Mouse (Mus musculus) liver, embryonic 14.5 days (tissue): ENCODE measurements around the gene Ap2a2.

Experiments
- CTCF ChIP-seq: IDR thresholded peaks from 2 replicates; pipeline ENCODE4 v1.5.1; 2016; ENCODE audit warnings: antibody characterized with exemption, low read depth, control low read depth
- EP300 ChIP-seq: IDR thresholded peaks from 2 replicates; pipeline ENCODE4 v1.6.1; 2016; ENCODE audit warnings: antibody characterized with exemption, low read depth

DNA sequence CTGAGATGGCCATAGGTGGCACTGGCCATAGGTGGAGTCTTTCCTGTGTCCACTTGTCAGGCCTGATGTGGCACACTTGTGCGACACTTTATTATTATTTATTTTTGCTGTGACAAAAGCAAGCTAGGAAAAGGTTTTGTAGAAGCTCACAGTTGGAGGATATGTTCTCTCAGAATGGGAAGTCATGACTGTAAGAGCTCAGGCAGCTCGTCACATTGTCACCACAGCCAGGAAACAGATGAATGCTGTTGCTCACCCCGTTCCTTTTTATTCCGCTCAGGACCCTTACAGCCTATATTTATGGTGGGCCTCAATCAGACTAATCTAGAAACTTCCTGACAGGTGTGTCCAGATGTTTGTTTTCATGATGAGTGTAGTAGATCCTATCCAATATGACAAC is 1.5 kb upstream of the Ap2a2 start:
- no peak for TF ChIP-seq CTCF
- no peak for TF ChIP-seq EP300
